Mouse (Mus musculus) midbrain, embryonic 14.5 days (tissue): ENCODE data around the gene Efcab11. TPM values are rescaled to one million over a fixed set of nuclear protein-coding genes. Genes with fewer than 3 reads are reported as not detected.

Experiments
- ATAC-seq: fragments of 200-750 bp; cut with Nextera tagmentation; 2 replicates; pipeline ENCODE4 v1.8.0; 2017; ENCODE audit warnings: moderate number of reproducible peaks, moderate library complexity; ENCODE audit not compliant: low FRiP score, low TSS enrichment
- DNase-seq: peaks from one replicate; pipeline ENCODE4 v3.0.0-alpha.2; 2015
- H3K27ac ChIP-seq: fragments of 300-500 bp; sonication (generic); replicated peaks from 2 replicates; pipeline ENCODE4 v1.5.1; 2014; ENCODE audit warnings: mild to moderate bottlenecking, low read depth, low read length, moderate library complexity
- H3K27me3 ChIP-seq: fragments of 300-500 bp; sonication (generic); 2 replicates; pipeline ENCODE4 v1.6.1; 2014; ENCODE audit warnings: low read length, control low read depth, mixed read lengths; ENCODE audit not compliant: control insufficient read depth, insufficient read depth
- H3K36me3 ChIP-seq: fragments of 300-500 bp; sonication (generic); 2 replicates; pipeline ENCODE4 v1.6.1; 2014; ENCODE audit warnings: low read length, control low read depth; ENCODE audit not compliant: control insufficient read depth, insufficient read depth
- H3K4me1 ChIP-seq: fragments of 300-500 bp; sonication (generic); 2 replicates; pipeline ENCODE4 v1.6.1; 2014; ENCODE audit warnings: mild to moderate bottlenecking, antibody characterized with exemption, low read length, control low read depth; ENCODE audit not compliant: control insufficient read depth, insufficient read depth
- H3K4me2 ChIP-seq: fragments of 300-500 bp; sonication (generic); 2 replicates; pipeline ENCODE4 v1.6.1; 2014; ENCODE audit warnings: mild to moderate bottlenecking, low read length, moderate library complexity
- H3K4me3 ChIP-seq: fragments of 300-500 bp; sonication (generic); replicated peaks from 2 replicates; pipeline ENCODE4 v1.5.1; 2014; ENCODE audit warnings: low read depth, low read length
- H3K9ac ChIP-seq: fragments of 300-500 bp; sonication (generic); replicated peaks from 2 replicates; pipeline ENCODE4 v1.6.1; 2014; ENCODE audit warnings: mild to moderate bottlenecking, low read length, moderate library complexity
- H3K9me3 ChIP-seq: fragments of 300-500 bp; sonication (generic); 2 replicates; pipeline ENCODE4 v1.6.1; 2016; ENCODE audit warnings: low read length, control low read depth, mixed read lengths; ENCODE audit not compliant: control insufficient read depth
- WGBS: fragments of 180-500 bp; shearing (Covaris S2); extraction: QIAGEN DNeasy Blood & Tissue Kit; methylation state at CpG from one replicate; pipeline ENCODE4 v1.1.7; 2014; 5-methylcytosine and 5-hydroxymethylcytosine counted together
- polyA plus RNA-seq: library from polyadenylated mRNA; unstranded; fragments of >200 nt; fragmentation: Nextera tagmentation; extraction: Ambion mirVana; gene quantifications from 2 replicates; pipeline ENCODE4 v1.2.1, GENCODE M21; 2014

The Efcab11 gene
- polyA plus RNA-seq, 1 experiment from 2014 or later: 6.5 TPM

DNA sequence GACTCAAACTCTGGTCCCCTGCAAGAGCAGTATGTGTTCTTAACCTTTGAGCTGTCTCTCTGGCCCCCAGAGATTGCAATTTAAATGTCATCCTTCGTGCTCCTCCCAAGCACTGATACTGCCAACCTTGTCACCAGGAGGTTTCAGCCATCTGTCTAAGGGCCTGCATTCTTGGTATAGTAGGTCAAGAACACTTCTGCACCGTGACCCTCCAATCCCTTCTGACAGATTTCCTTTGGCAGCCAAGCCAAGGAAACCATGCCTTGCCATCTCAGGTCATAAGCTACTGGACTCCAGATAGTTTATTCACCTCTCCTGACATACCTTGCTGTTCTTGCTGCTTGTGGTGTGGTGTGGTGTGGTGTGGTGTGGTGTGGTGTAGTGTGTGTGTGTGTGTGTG lies 235.5 kb downstream of the Efcab11 start:
- H3K9ac ChIP-seq: no peak overlapping the region
- H3K27me3 ChIP-seq: no peaks in the 10 kb centered on the region
- ATAC-seq (no peak), DNase-seq (no peak)
- no peak overlapping the region for H3K4me2 ChIP-seq
- H3K9me3 ChIP-seq: peaks cover 17% of the 10 kb centered on the region
- 83% methylated on average over 2 of the region's 2 CpGs for WGBS
- H3K27ac ChIP-seq: no peak overlapping the region
- no peaks in the 10 kb centered on the region for H3K36me3 ChIP-seq
- H3K4me1 ChIP-seq: peaks cover 8% of the 10 kb centered on the region
- no peak overlapping the region for H3K4me3 ChIP-seq

DNA sequence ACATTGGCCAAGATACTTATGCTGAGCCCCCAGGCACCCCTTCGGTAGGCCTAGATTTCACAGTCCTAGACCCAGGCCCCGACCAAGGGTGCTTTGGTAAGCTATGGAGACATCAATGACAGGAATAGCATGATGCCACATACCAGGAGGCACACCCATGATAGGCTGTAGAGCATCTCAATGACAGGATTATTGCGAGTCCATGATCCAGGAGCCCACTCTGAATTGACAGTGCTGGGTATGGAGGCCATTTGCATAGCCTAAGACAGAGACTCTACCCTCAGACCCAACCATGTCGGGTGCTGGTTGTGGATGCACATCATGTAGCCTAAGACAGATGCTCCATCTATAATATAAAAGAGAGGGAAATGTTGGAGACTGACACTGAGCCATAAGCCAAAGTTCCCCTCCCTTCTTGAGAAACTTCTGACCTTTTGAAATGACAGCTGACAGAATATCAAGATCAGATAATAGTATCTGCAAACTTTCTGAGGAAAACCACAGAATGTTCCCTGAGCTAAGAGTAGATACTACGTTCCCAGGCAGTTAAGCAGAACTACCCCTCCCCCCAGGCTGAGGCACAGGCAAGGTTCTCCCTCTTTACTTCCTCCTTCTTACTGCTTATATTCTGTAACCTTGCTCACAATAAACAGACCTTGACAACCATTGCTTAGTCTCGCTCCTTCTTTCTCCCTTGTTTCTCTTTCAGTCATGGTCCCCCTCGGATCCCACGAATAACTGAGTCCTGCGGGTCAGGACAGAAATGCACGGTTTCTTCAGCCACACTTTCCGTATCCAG lies 237.5 kb downstream of the Efcab11 start:
- WGBS: 86% methylated on average over 11 of the region's 11 CpGs
- Histone ChIP-seq H3K36me3 (no peaks in the 10 kb centered on the region), H3K9me3 (peaks cover 17% of the 10 kb centered on the region), H3K27ac (no peak overlapping the region), H3K4me2 (no peak overlapping the region), H3K9ac (no peak overlapping the region), H3K4me3 (no peak overlapping the region), H3K4me1 (no peaks in the 10 kb centered on the region), H3K27me3 (no peaks in the 10 kb centered on the region)
- no peak for DNase-seq
- no peak for ATAC-seq

DNA sequence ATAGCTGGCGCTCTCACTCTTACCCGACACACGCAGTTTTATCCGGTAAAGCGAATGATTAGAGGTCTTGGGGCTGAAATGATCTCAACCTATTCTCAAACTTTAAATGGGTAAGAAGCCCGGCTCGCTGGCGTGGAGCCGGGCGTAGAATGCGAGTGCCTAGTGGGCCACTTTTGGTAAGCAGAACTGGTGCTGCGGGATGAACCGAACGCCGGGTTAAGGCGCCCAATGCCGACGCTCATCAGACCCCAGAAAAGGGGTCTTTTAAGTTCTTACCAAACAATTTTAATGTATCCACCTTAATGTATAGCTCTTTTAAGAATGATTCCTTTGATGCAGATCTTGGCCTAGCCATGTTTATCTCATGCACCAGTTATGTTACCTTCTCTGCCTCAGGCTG lies 238.8 kb downstream of the Efcab11 start:
- H3K4me3 ChIP-seq: no peak overlapping the region
- whole genome bisulfite sequencing: 96% methylated on average over 18 of the region's 18 CpGs
- no peak overlapping the region for H3K27ac ChIP-seq
- peak; percentile 64; the same call in 1 of the 2 replicates for ATAC-seq
- peaks cover 11% of the 10 kb centered on the region for H3K4me1 ChIP-seq
- H3K27me3 ChIP-seq: no peaks in the 10 kb centered on the region
- H3K9me3 ChIP-seq: peaks cover 17% of the 10 kb centered on the region
- no peak overlapping the region for H3K4me2 ChIP-seq
- no peaks in the 10 kb centered on the region for H3K36me3 ChIP-seq
- H3K9ac ChIP-seq: no peak overlapping the region
- no peak for DNase-seq

DNA sequence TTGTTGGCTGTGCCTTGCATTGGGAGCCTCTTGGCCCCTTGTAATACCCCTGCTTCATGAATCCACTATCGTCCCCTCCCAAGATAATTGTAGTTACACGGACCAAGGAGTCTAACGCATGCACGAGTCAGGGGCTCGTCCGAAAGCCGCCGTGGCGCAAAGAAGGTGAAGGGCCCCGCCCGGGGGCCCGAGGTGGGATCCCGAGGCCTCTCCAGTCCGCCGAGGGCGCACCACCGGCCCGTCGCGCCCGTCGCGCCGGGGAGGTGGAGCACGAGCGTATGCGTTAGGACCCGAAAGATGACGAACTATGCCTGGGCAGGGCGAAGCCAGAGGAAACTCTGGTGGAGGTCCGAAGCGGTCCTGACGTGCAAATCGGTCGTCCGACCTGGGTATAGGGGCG lies 239.3 kb downstream of the Efcab11 start:
- ATAC-seq (peak; percentile 89), DNase-seq (no peak)
- Histone ChIP-seq H3K27me3 (no peaks in the 10 kb centered on the region), H3K27ac (no peak overlapping the region), H3K9ac (no peak overlapping the region), H3K4me2 (no peak overlapping the region), H3K4me3 (no peak overlapping the region), H3K4me1 (peaks cover 15% of the 10 kb centered on the region), H3K9me3 (peaks cover 17% of the 10 kb centered on the region), H3K36me3 (no peaks in the 10 kb centered on the region)
- WGBS: 93% methylated on average over 37 of the region's 37 CpGs

Other genes with a start within 250 kb of the Efcab11 start
- 47.7 and 62.1 TPM in 2 replicates for gene Tdp1, start 78 bp upstream of the Efcab11 start, polyA plus RNA-seq
- gene Kcnk13, start 80.1 kb upstream of the Efcab11 start, polyA plus RNA-seq: 0.24 and 0.79 TPM in 2 replicates
- gene Psmc1, start 225.7 kb upstream of the Efcab11 start, polyA plus RNA-seq: 257 and 284 TPM in 2 replicates